Mouse (Mus musculus) effector memory CD4-positive, alpha-beta T cell, adult 5 months (primary cell): ENCODE measurements around the gene Casc1. TPM values are rescaled to one million over a fixed set of nuclear protein-coding genes. Genes with fewer than 3 reads are reported as not detected.

Experiments used
- polyA plus RNA-seq: library from polyadenylated mRNA; unstranded; fragments of 100-300 nt; shearing (Covaris generic); gene quantifications from one replicate; pipeline ENCODE4 v1.2.1, GENCODE M21; 2017

Casc1 gene
- polyA plus RNA-seq: 2.0 TPM

DNA sequence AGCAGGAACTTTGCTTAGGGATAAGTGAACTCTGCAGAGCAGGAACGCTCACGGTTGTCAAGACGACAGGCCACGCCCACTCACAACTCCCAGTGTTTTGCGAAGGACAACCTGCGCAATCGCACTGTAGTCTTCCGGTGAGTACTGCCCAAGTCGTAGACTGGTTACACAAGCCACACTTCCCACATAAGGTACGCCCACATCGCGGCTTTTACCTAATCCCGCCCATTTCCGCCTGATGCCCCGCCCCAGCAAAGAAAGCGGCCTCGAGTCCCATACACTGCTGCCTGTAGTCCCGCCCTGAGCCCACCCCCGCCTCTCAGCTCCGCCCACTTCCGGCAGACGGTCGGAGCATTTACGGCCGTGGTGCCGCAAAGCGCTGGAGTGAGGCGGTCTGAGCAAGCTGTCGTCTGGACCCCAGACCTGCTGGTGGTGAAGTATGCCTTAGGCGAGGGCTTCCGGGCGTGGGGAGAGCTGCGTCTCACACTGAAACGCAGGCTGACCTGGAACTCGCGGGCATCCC lies at the start of gene Casc1, which contains the start of gene Etfrf1:
Gene Casc1, minus strand, starts transcription at position 190 of the 523 bp plus-strand sequence.
Gene Etfrf1, plus strand, starts transcription at position 319 of the 523 bp plus-strand sequence.

DNA sequence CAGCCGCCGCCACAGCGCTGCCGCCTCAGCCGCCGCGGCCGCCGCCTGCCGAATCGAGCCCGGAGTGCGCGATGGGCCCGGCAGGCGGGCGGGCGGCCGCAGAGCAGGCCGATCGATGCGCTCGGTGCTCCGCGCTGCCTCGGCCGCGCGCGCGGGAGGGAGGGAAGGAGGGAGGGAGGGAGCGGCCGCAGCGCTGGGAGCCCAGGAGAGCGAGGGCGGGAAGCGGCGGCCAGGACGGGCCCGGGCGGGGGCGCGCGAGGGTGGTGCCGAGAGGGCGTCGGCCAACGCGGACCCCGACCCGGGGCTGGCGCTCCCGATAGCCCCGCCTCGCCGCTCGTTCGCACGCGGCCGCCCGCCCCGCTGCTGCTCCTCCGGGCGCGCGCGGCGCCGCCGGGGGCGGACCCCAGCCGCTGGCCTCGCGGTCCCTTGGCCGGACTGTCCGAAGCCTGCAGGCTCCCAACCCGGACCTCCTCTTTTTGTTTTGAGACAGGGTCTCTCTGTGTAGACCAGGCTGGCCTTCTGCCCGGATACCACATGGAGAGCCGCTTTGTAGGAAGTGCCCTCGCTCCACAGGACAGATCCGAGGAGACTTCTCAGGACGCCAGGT lies 39.5 kb upstream of the Casc1 start, which contains the start of gene Kras:
Gene Kras, minus strand, starts transcription at position 55 of the 607 bp plus-strand sequence.

Other genes with a start within 250 kb of the Casc1 start
- gene Bcat1, start 134.8 kb downstream of the Casc1 start, polyA plus RNA-seq: 0.72 TPM
- 154 TPM for gene Lrmp, start 95.4 kb downstream of the Casc1 start, polyA plus RNA-seq
- gene Etfrf1, start 129 bp upstream of the Casc1 start, polyA plus RNA-seq: 17.1 TPM
- gene Kras, start 39.2 kb upstream of the Casc1 start, polyA plus RNA-seq: 467 TPM